Mouse (Mus musculus) cerebellum, postnatal 14 days (tissue): ENCODE measurements around the gene Fam118a.
A peak's percentile ranks its signal among the peaks of the same experiment; 100 is the strongest.
"Not testable (repeated sequence)": the region's sequence is repeated elsewhere in the genome, so short reads cannot be mapped to it uniquely, and the experiment has no call there.

Experiments
- DNase-seq, 2 experiments: peaks; one replicate each; pipeline ENCODE4 v3.0.0; 2021; ENCODE audit warnings: mixed read lengths in 2 of 2

Gene Fam118a

DNA sequence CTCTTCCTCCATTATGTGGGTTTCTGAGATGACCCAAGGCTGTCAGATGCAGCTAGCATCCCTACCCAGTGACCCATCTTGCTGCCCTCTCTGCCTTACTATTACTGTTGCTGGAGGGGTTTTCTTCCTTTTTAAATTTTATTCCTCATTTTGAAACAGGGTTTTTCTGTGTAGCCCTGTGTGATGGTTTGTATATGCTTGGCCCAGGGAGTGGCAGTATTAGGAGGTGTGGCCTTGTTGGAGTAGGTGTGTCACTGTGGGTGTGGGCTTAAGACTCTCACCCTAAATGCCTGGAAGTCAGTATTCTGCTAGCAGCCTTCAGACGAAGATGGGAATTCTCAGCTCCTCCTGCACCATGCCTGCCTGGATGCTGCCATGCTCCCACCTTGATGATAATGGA is at the start of gene Fam118a:
Fam118a (plus strand) TSS at position 301 of the 400 bp plus-strand sequence.
- DNase-seq: not testable (repeated sequence)

DNA sequence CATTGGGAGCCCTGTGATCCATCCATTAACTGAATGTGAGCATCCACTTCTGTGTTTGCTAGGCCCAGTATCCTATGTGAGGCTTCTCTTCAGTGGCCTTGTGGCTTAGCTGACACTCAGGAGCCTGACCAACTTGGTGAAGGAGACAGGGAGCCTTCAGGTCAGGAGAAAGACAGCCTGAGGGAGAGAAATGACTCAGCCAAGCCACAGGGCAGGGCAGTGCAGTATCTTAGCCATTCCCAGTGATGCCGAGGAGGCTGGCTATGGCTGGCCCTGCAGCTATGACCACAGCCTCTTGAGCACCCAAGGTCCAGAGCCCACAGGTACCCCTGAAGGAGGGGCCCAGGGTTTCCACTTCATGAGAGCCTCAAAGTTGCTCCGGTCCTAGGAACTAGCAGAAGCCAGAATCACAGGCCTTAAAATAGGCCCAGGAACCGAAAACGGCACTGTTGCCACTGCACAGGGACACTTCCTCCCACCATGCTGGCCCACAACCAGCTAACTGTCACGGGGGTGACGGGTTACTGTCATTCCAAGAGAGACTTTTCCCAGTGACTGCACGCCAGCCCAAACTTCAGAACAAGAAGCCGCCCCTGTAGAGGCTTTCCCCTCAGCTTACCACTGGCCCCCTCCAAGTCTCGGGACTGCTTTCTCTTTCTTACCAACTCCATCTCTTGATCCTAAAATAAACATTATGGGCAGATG is 47.0 kb upstream of the Fam118a start:
- no peak for DNase-seq

DNA sequence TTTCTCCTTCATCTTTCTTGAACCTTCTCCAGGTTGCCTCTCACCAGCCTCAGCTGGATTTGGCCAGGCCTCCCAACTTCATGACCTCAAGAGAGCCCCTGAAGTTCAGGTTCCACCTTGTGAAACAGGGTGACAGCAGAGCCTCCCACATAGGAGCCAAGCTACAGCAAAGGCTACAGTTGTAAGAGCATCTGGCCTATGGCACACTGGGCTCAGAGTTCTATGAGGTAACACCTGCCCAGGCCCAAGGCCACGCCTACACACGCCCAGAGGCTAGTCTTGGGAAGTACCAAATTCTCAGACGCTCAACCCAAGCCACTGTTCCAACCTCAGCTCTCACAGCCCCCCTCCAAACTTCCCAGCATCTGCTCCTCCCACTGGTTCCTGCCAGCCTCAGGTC is 45.9 kb upstream of the Fam118a start:
- no peak for DNase-seq

DNA sequence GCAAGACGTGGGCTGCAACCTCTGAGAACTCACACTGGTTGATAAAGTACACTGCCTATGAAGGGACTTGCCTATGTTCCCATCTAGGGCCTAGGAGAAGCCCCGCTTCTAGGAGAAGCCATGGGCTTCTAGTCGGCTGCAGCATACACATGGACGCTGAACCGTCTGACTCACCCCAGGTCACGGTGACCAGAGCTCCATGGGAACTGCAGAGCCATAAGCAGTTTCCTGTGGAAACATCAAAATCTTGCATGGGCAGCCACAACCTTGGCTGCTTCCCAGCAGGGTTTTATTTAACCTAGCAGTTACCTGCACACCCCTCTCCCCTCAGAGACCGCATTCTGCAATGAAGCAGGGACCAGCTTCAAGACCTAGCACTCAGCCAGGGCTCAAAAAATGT is 45.0 kb upstream of the Fam118a start:
- no peak for DNase-seq

DNA sequence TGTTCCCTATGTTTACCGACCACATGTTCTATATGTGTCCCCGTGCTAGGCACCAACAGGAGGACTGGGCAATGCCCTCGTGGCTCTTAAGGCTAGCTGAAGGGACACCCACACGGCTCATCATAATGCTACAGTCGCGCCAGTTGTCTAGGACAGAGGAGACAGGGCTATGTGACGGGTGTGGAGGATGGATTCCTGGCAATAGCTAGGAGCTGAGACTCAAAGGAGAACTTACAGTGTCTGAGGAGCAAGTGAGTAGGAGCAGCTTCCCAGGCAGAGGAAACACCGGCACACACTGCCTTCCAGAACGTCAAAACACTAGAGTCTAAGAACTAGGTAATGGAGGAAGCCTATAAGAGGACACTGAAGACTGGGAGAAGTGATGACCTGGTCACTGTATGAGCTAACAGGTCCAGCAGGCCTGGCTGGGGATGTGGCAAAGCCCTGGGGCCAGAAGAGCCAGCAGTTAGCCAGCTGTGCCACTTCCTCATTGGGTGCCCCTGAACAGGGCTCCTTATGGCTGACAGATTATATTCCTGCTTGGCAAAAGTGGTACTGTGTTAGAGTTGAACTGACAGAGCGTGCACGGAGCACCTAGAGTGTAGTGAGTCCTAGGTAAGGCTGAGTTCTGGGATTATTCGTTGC is 43.1 kb upstream of the Fam118a start:
- no peak for DNase-seq

DNA sequence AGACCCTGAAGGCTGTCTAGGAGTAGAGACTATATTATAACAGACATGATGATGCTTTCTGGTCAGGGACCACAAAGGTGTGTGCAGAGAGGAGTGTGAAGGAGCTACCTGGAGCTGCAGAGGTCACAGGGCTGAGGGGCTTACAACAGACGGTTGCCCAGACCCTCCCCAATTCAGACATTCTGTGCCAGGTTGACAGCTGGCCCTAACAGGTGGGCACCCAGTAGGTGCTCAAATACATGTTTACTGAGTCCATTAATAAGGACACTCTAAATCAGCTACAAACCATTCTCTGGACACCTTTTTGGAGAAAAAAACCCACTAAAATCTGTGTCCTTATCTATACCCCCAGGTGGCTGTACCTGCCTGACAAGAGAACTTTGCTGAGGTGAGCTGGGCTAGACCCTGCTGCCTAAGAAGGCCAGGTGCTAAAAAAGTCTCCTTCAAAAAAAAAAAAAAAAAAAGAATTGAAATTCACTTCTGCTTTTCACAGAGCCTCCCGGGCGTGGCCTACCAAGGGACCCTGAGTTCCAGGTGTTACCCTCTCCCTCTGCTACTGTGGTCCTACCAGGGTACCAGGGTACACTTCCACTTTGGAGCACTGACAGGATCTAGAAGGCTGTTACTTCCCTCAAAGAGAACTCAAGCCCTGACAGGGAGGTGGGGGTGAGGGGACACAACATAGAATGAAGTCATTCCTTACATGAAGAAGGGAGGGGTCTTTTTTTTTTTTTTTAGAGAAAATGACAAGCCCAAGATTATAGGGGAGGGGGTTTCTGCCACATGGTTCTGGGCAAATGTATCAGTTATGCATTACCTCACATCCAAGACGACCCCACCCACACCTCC is 42.4 kb upstream of the Fam118a start:
- DNase-seq: peak in 1 of 2 experiments; percentile 71

DNA sequence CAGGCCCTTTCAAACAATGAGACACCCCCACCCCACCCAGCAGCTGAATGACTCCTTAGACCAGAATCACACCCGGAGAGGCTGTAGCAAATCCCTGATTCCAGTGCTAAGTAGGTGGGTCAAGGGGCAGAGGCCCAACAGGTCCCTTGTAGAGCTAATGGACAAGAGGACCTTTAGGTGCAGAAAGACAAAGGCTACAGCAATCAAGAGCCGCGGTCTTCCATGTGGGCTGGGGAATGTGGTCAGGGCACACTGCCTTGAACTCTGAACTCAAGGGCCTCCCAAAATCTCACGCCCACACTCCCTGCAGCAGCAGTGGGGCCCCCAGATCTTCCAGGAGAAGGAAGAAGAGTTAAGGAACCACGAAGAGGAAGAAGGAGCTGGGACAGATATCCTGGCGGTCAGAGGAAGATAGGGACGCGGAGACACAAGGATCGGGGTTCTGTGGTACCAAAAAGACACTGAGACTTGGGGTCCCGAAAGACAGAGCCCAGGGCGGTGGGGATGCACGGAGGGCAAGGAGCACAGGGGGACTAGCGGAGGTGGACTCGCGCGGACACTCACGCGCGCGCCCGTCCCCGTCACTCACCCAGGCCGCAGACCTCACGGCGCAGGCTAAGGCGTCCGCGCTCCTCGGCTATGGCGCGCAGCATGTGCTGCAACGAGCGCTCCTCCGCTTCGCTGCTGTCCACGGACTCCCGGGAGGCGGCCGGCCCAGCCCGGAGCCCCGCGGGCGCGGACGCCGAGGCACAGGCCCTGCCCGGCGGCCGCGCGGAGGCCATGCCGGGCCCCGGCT is 41.5 kb upstream of the Fam118a start:
- DNase-seq: peak; percentile 67 to 70

DNA sequence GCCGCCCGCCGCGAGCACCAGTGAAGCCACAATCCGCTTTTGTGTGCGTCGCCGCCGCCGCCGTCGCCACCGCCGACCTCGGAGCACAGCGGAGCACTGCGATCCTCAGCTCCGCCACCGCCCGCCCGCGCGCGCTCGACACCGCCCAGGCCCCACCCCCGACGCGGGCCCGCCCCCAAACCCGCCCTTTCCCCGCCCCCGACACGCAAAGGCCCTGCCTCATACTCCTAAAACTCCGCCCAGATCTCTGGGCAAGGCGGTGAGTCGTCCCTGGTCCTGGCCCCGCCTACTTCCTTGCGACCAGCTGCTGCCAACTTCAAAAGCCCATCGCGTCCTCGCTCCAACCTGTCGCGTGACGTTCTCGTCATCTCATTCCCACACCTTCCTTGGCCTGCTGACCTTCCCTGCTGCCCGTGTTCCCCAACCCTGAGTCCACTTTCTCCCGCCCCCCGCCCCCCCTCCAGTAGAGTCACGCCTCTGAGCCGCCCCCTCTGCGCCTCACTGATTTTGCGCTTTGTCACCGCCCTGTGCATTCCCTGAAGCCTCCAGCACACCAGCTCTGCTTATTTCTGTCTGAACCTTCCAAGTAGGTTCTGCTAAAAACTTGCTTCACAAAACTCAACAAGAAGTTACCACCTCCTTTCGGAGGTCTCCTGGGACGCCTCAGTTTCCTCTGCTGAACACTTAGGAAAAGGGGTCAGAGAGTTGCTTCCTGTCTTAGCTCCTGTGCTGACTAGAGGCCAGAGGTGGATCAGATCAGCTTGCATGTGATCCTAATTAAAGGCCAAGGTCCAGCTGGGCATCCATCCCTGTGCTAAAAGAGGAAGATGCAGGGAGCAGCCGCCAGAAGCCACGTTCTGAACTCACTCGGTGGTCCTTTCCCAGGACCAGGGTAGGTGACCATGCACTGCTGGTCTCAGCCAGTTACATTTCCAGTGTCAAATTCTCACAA is 40.6 kb upstream of the Fam118a start, which contains the start of gene 5031439G07Rik:
5031439G07Rik (minus strand) TSS at position 678 of the 952 bp plus-strand sequence.
- peak; percentile 89 to 90 for DNase-seq

DNA sequence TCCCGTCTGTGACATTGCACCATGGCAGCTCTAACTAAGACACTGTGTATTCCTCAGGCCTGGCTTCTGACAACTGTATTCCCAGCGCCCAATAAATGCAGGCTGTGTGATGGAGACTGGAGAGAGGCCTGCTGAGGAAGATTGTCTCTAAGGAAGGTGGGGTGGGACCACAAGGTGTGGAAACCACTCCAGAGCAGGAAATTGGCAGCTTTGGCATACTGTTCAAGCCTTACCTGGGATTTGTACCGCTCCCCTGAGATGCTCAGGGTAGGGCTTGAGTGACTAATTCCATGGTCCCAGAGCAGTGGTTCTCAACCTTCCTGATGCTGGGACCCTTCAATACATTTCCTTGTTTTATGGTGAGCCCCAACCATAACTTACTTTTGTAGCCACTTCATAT is 39.6 kb upstream of the Fam118a start:
- no peak for DNase-seq

DNA sequence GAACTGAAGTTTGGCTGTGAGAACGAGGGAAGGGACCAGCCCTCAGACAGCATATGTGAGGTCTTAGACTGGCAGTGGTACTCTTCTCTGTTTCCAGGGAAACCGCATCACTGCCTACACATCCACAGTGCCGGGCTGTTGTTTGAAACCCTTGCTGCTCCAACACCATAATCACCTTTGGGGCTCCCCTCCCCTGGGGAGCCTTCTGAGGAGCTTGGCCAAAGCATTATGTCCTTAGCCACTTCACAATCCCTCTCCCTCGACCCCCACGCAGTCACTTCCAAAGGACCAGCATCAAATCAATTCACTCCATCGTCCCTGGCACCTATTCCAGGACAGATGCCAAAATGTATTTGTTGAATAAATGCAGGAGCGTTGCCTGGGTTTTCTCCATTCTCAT is 39.0 kb upstream of the Fam118a start:
- no peak for DNase-seq

DNA sequence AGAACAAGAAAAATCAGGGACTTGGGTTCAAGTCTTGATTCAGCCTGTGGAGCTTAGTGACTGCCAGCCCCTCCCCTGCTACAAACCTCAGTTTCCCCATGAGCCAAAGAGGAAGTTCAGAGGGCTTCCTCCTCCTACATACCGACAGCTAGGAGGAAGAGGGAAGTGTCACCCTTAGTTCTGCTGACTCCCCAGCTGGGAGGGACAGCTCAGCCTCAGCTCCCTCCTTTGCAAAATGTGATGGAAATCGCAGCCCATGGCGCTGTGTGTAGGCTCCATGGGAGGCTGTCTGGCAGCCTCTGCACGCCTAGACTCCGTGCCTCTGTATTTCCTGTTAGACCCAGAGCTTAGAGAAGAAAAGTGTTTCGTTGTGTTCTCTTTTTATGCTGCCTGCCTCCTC is 34.2 kb upstream of the Fam118a start:
- DNase-seq: no peak

DNA sequence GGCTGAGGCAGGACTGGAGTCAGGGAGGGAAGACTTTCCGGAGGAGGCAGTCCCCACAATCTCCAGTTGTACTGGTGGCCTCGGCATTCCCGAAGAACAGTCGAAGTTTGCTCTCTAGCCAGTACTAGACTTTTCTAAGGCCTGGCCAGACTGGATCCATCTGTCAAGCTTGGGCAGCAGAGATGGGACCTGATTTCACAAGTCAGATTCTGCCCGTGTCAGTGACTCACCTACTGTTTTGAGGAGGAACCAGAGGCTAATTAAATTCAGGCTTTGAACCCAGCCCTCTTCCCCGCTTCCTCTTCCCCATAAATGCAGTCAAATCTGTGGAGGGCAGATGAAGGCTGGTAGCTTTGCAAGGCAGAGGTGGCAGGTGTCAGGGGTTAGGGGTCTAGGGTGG is 33.7 kb upstream of the Fam118a start:
- no peak for DNase-seq

DNA sequence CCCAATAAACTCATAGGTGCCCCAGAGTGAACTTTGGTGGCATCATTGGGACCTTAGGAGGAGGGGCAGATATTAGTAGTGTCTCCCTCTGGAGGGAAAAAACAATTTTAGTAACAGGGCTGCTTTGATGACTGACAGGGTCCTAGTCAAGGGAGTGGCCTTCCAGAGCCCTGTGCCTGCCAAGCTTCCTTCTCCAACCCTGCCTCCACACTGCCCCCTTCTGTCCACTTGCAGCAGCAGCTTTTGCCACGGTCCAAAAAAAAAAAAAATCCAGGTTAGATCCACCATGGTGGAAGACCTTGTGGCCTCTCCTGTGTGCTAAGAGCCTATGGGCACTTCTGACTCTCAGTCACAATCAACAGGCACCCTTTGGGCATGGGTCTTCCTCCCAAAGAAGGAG is 32.8 kb upstream of the Fam118a start:
- DNase-seq: peak; percentile 70 to 87

DNA sequence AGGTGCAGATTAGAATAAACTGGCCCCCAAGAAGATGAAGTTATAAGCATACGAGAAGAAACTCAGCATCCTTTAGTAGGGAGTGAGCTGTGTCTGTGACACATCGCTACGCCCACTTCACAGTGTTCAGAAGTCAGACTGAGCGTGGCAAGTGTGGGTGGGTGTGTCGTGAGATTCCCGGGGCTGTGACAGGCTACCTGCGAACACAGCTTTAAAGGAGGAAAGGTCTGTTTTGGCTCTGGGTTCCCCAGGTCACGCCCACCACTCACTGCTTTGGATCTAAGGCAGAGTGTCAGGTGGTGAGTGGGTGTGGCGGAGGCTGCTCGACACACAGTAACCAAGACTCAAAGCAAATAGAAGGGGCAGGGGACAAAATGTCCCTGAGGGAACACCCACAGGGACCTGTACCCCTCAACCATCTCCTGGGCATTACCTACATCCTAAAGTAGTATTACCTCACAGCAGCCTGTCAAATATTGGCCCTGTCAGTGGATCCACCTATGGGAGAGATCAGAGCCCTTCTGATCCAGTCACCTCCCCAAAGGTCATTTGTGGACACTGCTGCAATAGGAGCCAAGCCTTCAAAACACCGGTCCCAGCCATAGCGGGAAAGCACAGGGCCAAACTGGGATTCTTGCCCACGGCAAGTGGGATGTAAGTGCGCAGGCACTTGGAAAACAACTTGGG is 30.8 kb upstream of the Fam118a start:
- DNase-seq: no peak

DNA sequence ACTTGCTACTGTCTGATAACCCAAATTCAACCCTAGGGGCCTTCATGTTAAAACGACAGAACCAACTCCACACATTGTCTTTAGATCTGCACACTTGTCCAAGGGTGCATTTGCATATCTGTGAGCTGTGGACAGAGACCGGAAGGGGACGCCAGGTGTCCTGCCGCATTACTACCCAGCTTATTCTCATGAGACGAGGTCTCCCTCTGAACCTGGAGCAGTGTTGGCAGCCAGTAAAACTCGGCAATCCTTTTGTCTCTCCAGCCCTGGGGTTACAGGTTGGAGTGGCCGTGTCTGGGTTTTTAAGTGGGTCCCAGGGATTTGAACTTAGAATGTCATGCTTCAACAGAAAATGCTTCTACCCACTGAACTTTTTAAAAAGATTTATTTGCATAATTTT is 28.8 kb upstream of the Fam118a start:
- DNase-seq: no peak

DNA sequence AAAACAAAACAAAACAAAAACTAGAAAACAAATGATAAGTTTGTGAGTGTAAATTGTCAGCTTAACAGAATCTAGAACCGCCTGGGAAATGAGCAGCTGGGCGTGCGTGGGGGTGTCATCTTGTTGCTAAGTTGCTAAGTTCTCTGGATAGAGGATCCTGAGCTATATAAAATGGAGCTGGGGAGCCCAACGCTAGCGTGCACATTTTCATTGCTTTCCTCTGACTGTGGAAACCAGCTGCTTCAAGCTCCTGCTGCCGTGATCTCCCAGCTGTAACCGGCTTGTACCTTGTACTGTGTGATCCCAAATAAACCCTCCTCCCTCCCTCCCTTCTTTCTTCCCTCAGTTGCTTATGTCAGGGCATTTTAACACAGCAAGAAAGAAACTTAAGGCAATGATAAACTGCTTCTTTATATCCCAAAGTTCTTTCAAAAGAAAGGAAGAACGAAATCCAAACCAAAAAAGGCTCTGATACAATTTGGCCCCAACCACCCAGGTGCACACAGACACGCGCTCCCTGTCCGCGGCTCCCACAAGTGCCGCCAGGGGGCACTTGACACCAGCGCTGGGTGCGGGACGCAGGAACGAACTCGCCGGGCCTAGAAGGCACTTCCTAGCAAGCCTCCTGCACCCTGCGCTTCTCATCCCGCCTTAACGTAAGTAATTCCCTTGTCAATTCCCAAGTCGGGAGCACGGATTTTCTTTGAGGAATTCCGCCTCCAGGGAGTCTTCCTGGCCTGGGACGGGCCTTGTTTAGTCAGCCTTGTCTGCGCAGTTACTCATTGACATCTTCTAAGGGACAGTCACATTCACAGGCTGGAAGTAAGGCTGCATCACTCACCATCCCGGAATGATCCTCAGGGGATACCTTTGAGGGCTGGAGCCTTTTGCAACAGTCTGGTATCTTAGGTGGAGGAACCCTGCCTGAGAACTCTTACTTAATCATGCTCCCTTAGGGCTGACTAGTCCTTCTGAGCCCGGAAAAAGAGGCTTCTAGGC is 27.5 kb upstream of the Fam118a start:
- DNase-seq: peak; percentile 90

DNA sequence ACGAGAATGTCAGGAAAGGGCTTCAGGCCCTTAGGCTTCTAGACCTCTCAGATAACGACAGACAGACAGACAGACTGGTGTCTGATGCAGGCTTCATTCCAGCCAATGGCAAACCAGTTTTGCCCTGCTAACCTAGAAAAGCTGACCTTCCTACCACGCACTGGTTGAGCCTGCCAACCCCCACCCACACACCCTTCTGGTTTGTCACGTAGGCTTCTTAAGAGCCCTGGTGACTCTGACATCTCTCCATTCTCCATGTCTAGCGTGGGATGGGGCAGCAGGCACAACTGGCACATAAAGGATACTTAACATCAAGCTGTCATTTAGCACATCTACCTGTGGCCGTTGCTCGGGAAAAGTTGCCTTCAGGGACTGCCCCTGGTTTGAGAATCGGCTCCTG is 19.1 kb upstream of the Fam118a start:
- no peak for DNase-seq

DNA sequence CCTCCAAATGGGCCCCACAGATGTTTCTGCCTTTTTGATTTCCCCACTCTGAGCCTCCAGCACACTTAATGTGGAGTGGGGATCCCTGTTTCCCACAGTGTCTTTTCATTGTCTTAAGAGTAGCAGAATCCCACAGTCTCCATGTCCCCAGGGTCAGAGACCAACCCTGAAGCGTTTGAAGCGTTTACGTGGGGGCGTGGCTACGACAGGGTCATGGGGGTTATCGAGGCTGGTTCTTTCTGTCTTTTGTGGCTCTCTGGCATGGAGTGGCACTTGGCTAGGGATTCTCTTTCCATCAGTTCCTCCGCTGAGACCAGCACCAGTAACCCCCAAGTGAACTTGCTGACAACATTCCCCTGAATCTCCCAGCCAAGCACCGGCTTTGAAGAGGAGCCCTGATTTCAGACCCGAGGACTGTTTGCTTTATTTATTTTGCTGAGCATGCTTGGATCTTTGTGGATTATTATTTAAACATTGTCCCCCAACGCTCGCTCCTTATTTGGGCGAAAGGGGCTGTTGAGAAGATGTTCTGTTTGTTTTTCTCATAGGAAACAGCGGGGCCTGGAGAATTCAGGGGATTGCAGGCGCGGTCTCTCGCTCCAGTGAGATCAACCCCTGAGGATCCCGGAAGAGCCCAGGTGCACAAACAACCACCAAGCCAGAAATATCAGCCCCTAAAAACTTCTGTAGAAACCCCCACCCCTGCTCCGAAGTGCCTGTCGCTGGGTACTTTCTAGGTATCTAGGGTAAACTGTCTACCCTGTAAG is 16.7 kb upstream of the Fam118a start:
- DNase-seq: no peak

DNA sequence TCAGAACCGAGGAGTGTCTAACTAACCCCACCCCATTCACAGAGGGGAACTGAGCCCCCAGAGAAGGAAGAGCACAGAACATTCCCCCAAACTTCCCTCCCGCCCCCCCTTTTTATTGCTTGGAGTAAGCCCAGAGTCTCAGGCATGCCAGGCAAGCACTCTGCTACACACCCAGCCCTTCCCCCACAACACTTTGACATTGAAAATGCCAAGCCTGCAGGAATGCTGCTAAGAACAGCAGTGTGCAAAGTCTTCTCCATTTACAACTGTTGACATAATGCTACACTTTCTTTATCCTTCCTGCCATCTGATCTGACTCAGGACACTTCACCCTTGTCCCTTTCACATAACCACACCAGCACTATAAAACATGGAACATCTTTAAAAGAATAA is 16.1 kb upstream of the Fam118a start:
- DNase-seq: no peak
